Mouse (Mus musculus) hindbrain, postnatal 0 days (tissue): ENCODE results near the gene Gm20795. TPM values are rescaled to one million over a fixed set of nuclear protein-coding genes. Genes with fewer than 3 reads are reported as not detected.
"Not testable (repeated sequence)": the region's sequence is repeated elsewhere in the genome, so short reads cannot be mapped to it uniquely, and the experiment has no call there.

Source experiments
- ATAC-seq: fragments of 200-750 bp; cut with Nextera tagmentation; 2 replicates; pipeline ENCODE4 v1.8.0; 2017; ENCODE audit warnings: mild to moderate bottlenecking, moderate TSS enrichment, moderate library complexity
- DNase-seq: peaks from one replicate; pipeline ENCODE4 v3.0.0-alpha.2; 2015; ENCODE audit warnings: low spot score
- H3K27ac ChIP-seq: fragments of 300-500 bp; sonication (generic); 2 replicates; pipeline ENCODE4 v1.5.1; 2014; ENCODE audit warnings: mild to moderate bottlenecking
- H3K27me3 ChIP-seq: fragments of 300-500 bp; sonication (generic); 2 replicates; pipeline ENCODE4 v1.6.1; 2014; ENCODE audit warnings: low read length, mixed read lengths; ENCODE audit not compliant: insufficient read depth
- H3K36me3 ChIP-seq: fragments of 300-500 bp; sonication (generic); 2 replicates; pipeline ENCODE4 v1.6.1; 2014; ENCODE audit warnings: low read length, mixed read lengths; ENCODE audit not compliant: insufficient read depth
- H3K4me1 ChIP-seq: fragments of 300-500 bp; sonication (generic); 2 replicates; pipeline ENCODE4 v1.6.1; 2014; ENCODE audit warnings: antibody characterized with exemption, low read length, mixed read lengths; ENCODE audit not compliant: insufficient read depth
- H3K4me2 ChIP-seq: fragments of 300-500 bp; sonication (generic); 2 replicates; pipeline ENCODE4 v1.6.1; 2014; ENCODE audit warnings: low read depth, mild to moderate bottlenecking, low read length, moderate library complexity, mixed read lengths
- H3K4me3 ChIP-seq: fragments of 300-500 bp; sonication (generic); 2 replicates; pipeline ENCODE4 v1.5.1; 2014; ENCODE audit warnings: low read length
- H3K9ac ChIP-seq: fragments of 300-500 bp; sonication (generic); replicated peaks from 2 replicates; pipeline ENCODE4 v1.6.1; 2014; ENCODE audit warnings: mild to moderate bottlenecking, low read length, moderate library complexity, mixed read lengths
- H3K9me3 ChIP-seq: fragments of 300-500 bp; sonication (generic); 2 replicates; pipeline ENCODE4 v1.6.1; 2016; ENCODE audit warnings: low read length, mixed read lengths
- WGBS: fragments of 180-500 bp; shearing (Covaris S2); extraction: QIAGEN DNeasy Blood & Tissue Kit; methylation state at CpG from one replicate; pipeline ENCODE4 v1.1.7; 2014; 5-methylcytosine and 5-hydroxymethylcytosine counted together
- polyA plus RNA-seq: library from polyadenylated mRNA; unstranded; fragments of >200 nt; fragmentation: Nextera tagmentation; extraction: Ambion mirVana; gene quantifications from 2 replicates; pipeline ENCODE4 v1.2.1, GENCODE M21; 2015
- total RNA-seq: library from RNA; depleted of rRNA; stranded (reverse); fragments of >200 nt; gene quantifications from 2 replicates; pipeline ENCODE4 v1.2.3, GENCODE M21; 2014; rRNA removed

Gene Gm20795
- total RNA-seq, result not detected in 2 replicates
- polyA plus RNA-seq, result not detected in 2 replicates

- not testable (repeated sequence) for H3K4me3 ChIP-seq, H3K9ac ChIP-seq, H3K27me3 ChIP-seq, H3K4me2 ChIP-seq, DNase-seq, H3K9me3 ChIP-seq, ATAC-seq, H3K27ac ChIP-seq, H3K4me1 ChIP-seq, H3K36me3 ChIP-seq
Measured at GRCm38 (mm10) chrY:40804614-40805013, at the start of gene Gm20795. Gene Gm20795, plus strand, starts transcription at chrY:40804914.

GRCm38 (mm10) chrY:40775665-40776064 is 29.0 kb upstream of the Gm20795 start, which contains the start of gene Gm21797:
Gene Gm21797, minus strand, starts transcription at chrY:40775765.
- no CpG with 5 or more reads among the region's 3 CpGs for whole genome bisulfite sequencing
- not testable (repeated sequence) for ATAC-seq, H3K27me3 ChIP-seq, H3K9ac ChIP-seq, H3K36me3 ChIP-seq, H3K4me3 ChIP-seq, DNase-seq, H3K4me1 ChIP-seq, H3K27ac ChIP-seq, H3K9me3 ChIP-seq, H3K4me2 ChIP-seq

Other genes with a start within 250 kb of the Gm20795 start
- not detected in 2 replicates for gene Gm21852, start 152.9 kb upstream of the Gm20795 start, total RNA-seq
- not detected in 2 replicates for gene Gm21852, start 152.9 kb upstream of the Gm20795 start, polyA plus RNA-seq
- not detected in 2 replicates for gene Gm21797, start 29.1 kb upstream of the Gm20795 start, total RNA-seq
- gene Gm21797, start 29.1 kb upstream of the Gm20795 start, polyA plus RNA-seq, result not detected in 2 replicates